Mouse (Mus musculus) embryo, embryonic 10 days (tissue): ENCODE measurements around the gene Zfp560.
"Not testable (repeated sequence)": the region's sequence is repeated elsewhere in the genome, so short reads cannot be mapped to it uniquely, and the experiment has no call there.

Source experiments
- DNase-seq: peaks from one replicate; pipeline ENCODE4 v3.0.0-alpha.2; 2015; ENCODE audit warnings: low spot score

Gene Zfp560

DNA sequence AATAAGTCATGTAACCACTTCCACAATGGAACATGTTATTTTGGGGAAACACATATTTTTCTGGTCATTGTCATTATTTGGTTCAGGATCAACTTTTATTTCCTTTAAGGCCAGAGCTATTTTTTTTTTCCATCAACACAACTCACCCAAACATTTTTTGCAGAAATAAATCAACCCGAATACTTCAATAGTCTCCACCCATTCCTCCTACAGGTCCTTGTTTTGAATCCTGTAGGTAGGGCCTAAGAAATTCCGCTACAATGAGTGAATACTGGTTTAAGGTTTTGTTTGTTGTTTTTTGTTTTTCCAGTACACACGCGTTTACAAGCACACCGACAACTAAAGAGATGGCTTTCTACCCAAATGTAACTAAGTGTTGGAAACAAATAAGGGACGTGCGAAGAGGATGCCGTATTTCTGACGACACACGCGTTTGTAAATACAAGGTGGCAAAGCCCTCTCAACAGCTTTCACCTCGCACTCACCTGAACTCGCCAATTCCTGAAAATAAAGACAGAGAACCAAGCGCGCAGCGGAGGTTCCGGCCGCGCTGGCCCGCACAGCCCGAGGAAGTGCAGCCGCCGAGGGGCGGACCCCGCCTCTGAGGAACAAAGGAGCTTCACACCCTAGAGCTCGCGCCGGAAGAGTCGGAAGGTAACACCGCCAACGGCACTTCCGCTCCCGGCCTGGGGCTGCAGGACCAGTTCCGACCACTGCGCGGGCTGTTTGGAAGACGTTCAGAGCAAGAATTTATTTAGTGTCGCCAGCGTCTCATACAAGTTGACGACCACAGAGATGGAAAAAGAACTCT lies at the start of gene Zfp560:
Zfp560 (minus strand) TSS at position 646 of the 811 bp plus-strand sequence.
- peak; percentile 94 for DNase-seq

DNA sequence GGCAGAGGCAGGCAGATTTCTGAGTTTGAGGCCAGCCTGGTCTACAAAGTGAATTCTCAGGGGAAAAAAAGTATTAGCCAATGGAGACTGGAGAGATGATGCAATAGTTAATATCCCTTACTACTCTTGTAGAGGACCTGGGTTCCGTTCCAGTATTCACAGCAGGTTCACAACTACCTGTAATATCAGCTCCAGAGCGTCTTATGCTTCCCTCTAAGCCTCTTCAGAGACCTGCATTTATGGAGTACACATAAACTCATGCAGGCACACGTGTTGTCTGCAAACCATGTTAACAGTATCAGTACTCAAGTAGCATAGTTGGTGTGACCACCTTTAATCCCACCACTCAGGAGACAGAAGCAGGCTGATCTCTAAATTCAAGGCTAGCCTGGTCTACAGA lies 45.0 kb upstream of the Zfp560 start:
- no peak for DNase-seq

DNA sequence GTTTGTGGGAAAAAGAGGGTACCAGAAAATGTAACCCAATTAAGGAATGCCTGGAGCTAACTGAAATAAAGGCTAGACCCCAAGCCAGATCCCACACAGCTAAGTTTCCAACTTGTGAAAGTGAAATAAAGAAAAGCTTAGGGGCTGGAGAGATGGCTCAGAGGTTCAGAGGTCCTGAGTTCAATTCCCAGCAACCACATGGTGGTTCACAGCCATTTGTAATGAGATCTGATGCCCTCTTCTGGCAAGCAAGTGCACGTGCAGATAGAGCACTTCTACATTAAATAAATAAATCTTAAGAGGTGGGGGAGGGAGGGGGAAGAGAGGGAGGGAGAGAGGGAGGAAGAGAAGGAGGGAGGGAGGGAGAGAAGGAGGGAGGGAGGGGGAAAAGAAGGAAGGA lies 26.5 kb upstream of the Zfp560 start:
- no peak for DNase-seq

DNA sequence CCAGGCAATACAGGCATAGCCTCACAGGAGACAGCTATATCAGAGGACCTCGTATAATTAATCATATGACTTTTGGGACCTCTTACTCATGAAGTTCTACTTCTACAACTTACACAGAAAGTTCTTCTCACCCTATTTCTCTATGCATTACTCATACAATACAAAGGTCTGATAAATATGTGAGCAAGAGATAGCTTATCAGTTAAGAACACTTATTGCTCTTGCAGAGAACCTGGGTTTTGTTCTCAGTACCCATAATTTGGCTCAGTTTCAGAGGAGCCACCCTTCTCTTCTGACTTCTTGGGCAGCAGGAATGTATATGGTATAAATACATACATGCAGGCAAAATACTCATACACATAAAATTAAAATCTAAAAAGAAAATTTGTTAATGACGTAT lies 24.3 kb upstream of the Zfp560 start:
- no peak for DNase-seq

DNA sequence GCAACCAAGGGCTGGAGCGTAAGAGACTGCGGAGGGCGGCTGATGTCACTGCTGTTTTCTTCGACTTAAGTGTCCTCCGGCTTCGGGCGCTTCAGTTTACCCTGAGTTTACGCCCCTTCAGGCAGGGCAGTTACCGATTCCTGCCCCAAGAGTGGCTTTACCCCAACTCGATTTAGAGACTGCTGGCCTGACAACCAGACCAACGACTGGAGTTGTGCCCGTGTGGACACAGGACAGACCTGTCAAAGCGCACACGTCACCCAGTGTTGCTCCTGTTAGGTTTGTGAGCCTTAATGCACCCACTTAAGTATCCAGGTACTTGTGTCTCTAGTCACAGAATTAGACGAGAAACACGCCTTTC lies 346 bp upstream of the Zfp560 start:
- DNase-seq: no peak

DNA sequence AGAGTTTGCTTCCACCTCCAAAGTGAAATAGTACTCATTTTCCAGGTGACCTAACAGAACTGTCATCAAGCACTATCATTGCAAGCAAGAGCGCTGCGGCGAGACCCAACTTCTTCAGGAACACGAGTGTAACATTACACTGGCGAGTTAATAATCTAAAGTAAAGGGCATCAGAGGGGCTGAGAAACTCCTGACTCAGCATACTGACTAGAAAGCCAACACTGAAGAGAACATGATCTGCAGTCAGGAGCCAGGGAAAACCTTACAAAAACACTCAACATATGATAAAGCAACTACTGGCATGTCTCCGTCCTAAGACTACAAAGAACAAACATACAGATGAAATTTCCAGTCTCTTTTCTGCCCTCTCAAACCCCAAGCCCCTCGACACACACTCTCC lies 1.3 kb downstream of the Zfp560 start:
- no peak for DNase-seq

DNA sequence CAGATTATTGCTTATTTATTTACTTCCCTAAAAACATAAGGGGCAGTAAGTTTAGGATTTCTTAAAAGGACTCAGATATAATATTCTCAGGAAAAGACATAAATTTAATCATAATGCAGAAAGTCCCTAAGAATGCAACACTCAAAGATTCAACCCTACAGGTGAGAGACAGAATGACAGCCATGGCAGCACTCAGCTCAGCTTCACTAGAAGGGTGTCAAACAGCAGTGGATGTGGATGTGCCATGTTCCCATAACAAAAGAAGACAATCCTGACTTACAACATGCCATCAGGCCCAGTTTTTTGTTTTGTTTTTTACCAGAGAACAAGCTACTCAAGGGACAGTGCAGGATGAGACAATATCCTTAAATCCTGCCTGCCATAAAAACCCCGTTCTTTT lies 10.3 kb downstream of the Zfp560 start:
- DNase-seq: no peak

DNA sequence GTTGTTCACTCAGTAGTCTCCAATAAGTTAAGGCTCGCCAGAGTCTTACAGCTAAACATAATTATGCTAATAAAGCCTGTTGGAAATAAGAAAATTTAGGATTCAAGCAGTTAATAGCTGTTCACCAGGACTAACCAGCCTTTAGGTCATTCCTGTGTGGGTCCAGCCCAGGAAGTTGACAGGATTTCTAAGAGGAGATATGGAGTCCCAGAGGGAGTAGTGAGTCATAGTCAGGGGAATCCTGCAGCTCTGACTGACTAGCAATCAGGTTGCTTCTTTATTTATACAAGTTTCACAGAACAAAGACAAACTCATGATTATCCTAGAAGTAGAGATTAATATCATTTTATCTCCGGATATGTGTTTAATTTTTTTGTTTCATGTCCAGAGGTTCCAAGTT lies 17.7 kb downstream of the Zfp560 start:
- no peak for DNase-seq

DNA sequence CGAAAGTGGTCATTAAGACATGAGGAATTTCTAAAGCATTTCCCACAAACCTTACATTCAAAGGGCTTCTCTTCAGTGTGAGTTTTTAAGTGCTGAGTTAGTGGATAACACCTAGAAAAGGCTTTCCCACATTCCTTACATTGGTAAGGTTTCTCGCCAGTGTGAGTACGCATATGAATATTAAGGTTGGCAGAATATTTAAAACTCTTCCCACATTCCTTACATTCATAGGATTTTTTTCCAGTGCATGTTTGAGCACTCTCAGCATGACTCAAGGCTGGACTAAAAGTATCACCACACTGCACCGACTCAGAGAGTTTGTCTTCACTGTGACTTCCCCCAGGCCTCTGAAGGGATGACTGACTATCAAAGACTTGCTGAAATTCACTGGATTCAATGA lies 36.5 kb downstream of the Zfp560 start:
- no peak for DNase-seq

DNA sequence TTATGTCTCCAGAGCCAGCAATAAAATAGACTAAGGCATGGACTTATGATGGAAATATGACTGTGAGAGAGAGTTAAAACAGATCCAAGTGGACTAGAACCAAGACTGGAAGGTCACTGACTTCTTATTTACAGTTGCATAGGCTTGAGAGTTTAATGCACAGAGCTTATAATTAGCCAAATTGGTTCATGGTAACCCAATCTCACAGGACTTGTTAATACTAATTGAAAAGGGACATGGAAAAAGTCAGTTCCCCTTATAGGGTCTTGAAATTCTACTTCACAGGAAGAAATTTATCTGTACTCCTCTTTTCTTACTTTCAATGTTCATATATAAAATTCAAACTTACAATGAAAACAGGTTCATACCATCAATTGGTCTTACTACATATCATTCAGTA lies 49.0 kb downstream of the Zfp560 start, which contains the start of gene Olfr18:
Olfr18 (minus strand) TSS at position 101 of the 400 bp plus-strand sequence.
- DNase-seq: no peak

DNA sequence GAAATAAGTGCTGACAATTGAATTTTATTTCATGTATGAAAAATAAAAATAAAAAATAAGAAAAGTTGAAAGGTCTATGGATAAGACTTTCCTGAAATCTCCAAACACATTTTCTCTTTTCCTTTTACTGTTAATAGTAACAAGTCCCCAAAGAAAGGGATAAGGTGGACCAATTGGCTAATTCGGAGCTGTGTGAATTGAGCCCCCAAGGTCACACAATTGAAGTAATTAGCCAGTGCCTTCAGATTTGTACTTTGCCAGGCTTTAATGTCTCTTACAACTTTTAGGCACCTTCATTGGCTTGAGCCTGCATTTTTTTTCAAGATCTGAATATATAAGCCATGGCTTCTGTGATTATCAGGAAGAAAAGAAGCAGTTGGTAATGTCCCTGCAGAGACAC lies 86.7 kb downstream of the Zfp560 start, which contains the start of gene Olfr873:
Olfr873 (plus strand) TSS at position 301 of the 400 bp plus-strand sequence.
- DNase-seq: no peak

DNA sequence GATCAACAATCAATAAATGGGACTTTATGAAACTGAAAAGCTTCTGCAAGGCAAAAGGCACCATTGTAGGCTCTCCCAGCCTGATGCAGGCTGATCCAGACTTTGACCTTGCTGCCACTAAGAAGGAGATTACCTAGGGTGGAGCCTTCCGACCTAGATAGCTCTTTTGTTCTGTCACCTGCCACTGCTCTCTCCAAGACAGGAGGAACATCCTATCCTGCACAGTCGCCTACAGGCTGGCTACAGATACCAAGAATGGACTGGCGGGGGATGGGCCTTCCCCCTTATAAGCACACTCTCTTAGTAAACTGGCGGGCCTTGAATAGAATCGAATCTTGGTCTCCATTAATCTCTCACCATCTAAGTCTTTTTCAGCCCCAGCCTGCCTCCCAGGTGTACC lies 89.4 kb downstream of the Zfp560 start:
- not testable (repeated sequence) for DNase-seq
